Mouse (Mus musculus) left cerebral cortex, adult 18-20 months (tissue): ENCODE measurements at regions not wholly inside any gene's neighbourhood (a gene's known extent, or its start where the extent isn't known, plus 50 kb on each side); places are given as distances from the start of the nearest gene placed in this dataset.
A peak's percentile ranks its signal among the peaks of the same experiment; 100 is the strongest.

Experiments used
- DNase-seq, 2 experiments: peaks; one replicate each; pipeline ENCODE4 v3.0.0; 2021 to 2022; ENCODE audit warnings: low spot score in 2 of 2, mixed read lengths in 1 of 2

GRCm38 (mm10) chr6:135610504-135611096 lies 248.3 kb downstream of the Emp1 start:
- DNase-seq, result no peak

- DNase-seq, result no peak
Observed at GRCm38 (mm10) chr6:135627928-135628327, 265.6 kb downstream of the Emp1 start.

- no peak for DNase-seq
Observed at GRCm38 (mm10) chr6:135629236-135629635, 266.9 kb downstream of the Emp1 start.

- DNase-seq, result no peak
Observed at GRCm38 (mm10) chr6:135632671-135633070, 270.3 kb downstream of the Emp1 start.

GRCm38 (mm10) chr6:135636648-135637047 lies 274.3 kb downstream of the Emp1 start:
- peak; percentile 82 to 90 for DNase-seq

- peak in 1 of 2 experiments; percentile 36 for DNase-seq
Observed at GRCm38 (mm10) chr6:135642711-135643110, 280.4 kb downstream of the Emp1 start.

GRCm38 (mm10) chr6:135646177-135646576 lies 283.8 kb downstream of the Emp1 start:
- no peak for DNase-seq

- DNase-seq, result no peak
Observed at GRCm38 (mm10) chr6:135653002-135653401, 290.7 kb downstream of the Emp1 start.

GRCm38 (mm10) chr6:135662386-135662785 lies 300.0 kb downstream of the Emp1 start:
- peak; percentile 46 to 60 for DNase-seq

GRCm38 (mm10) chr6:135662801-135663537 lies 300.6 kb downstream of the Emp1 start:
- DNase-seq, result peak in 1 of 2 experiments; percentile 13
